Mouse (Mus musculus): ENCODE results near the gene Tufm.
A peak's percentile ranks its signal among the peaks of the same experiment; 100 is the strongest.
"Not testable (repeated sequence)": the region's sequence is repeated elsewhere in the genome, so short reads cannot be mapped to it uniquely, and the experiment has no call there.

The Tufm gene

GRCm38 (mm10) chr7:126465246-126466030, 21.7 kb upstream of the Tufm start:
- DNase-seq (ENCODE audit: low spot score): no peak

- no peak for DNase-seq (ENCODE audit: low spot score)
These were observed 21.0 kb upstream of the Tufm start for GRCm38 (mm10) chr7:126466116-126466515.

GRCm38 (mm10) chr7:126466707-126467106, 20.5 kb upstream of the Tufm start:
- no peak for DNase-seq (ENCODE audit: low spot score)

GRCm38 (mm10) chr7:126467271-126467670, 19.9 kb upstream of the Tufm start:
- no peak for DNase-seq (ENCODE audit: low spot score)

GRCm38 (mm10) chr7:126467834-126468627, 19.1 kb upstream of the Tufm start:
- DNase-seq (ENCODE audit: low spot score): no peak

GRCm38 (mm10) chr7:126470077-126470476, 17.1 kb upstream of the Tufm start:
- no peak for DNase-seq (ENCODE audit: low spot score)

- no peak for DNase-seq (ENCODE audit: low spot score)
These were observed 15.8 kb upstream of the Tufm start for GRCm38 (mm10) chr7:126471361-126471760.

- no peak for DNase-seq (ENCODE audit: low spot score)
These were observed 15.3 kb upstream of the Tufm start for GRCm38 (mm10) chr7:126471853-126472252.

- no peak for DNase-seq (ENCODE audit: low spot score)
These were observed 14.9 kb upstream of the Tufm start for GRCm38 (mm10) chr7:126472306-126472705.

GRCm38 (mm10) chr7:126472713-126473112, 14.4 kb upstream of the Tufm start:
- no peak for DNase-seq (ENCODE audit: low spot score)

GRCm38 (mm10) chr7:126473470-126474086, 13.6 kb upstream of the Tufm start:
- DNase-seq (ENCODE audit: low spot score): no peak

- DNase-seq (ENCODE audit: low spot score): no peak
These were observed 12.6 kb upstream of the Tufm start for GRCm38 (mm10) chr7:126474486-126474955.

- DNase-seq (ENCODE audit: low spot score): peak; percentile 91
These were observed 12.1 kb upstream of the Tufm start, which contains the start of gene Sh2b1 for GRCm38 (mm10) chr7:126474993-126475581. TSS of gene Sh2b1 (minus strand) at chr7:126475424.

- DNase-seq (ENCODE audit: low spot score): no peak
These were observed 5.5 kb upstream of the Tufm start for GRCm38 (mm10) chr7:126481699-126482098.

GRCm38 (mm10) chr7:126482392-126482871, 4.7 kb upstream of the Tufm start:
- peak; percentile 88 for DNase-seq (ENCODE audit: low spot score)

GRCm38 (mm10) chr7:126487617-126488385, 640 bp downstream of the Tufm start:
- not testable (repeated sequence) for DNase-seq (ENCODE audit: low spot score)

GRCm38 (mm10) chr7:126491005-126491404, 3.8 kb downstream of the Tufm start:
- DNase-seq (ENCODE audit: low spot score): no peak

- DNase-seq (ENCODE audit: low spot score): no peak
These were observed 4.8 kb downstream of the Tufm start for GRCm38 (mm10) chr7:126491973-126492372.

- DNase-seq (ENCODE audit: low spot score): no peak
These were observed 7.0 kb downstream of the Tufm start for GRCm38 (mm10) chr7:126494120-126494519.

GRCm38 (mm10) chr7:126496475-126496874, 9.3 kb downstream of the Tufm start:
- no peak for DNase-seq (ENCODE audit: low spot score)

GRCm38 (mm10) chr7:126497966-126498365, 10.8 kb downstream of the Tufm start:
- DNase-seq (ENCODE audit: low spot score): no peak

Measured in testis, postnatal 14 days (tissue).